Mouse (Mus musculus) urinary bladder, postnatal 10 days (tissue): ENCODE results near the gene Rp9.
"Not testable (repeated sequence)": the region's sequence is repeated elsewhere in the genome, so short reads cannot be mapped to it uniquely, and the experiment has no call there.

Experiments
- DNase-seq: peaks from one replicate; pipeline ENCODE4 v3.0.0; 2022; ENCODE audit warnings: low spot score

The Rp9 gene

DNA sequence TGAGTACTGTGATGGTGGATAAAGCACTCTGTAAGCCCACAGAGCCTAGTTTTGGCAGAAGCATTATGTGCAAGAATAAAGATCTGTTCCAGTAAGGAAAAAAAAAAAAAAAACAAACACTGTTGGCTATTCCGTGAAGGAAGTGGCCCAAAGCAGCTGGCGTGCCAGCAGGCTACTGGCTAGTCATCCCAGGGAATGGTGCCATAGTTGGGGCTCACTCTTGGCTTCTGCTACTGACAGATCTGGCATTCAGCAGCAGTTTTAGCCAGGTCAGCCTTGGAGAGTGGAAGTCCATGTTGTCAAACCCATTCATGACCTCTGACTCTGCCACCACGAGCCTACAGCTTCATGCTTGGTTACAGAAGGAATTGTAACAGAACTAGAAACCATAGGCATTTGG, 7.6 kb downstream of the Rp9 start:
- DNase-seq = no peak

DNA sequence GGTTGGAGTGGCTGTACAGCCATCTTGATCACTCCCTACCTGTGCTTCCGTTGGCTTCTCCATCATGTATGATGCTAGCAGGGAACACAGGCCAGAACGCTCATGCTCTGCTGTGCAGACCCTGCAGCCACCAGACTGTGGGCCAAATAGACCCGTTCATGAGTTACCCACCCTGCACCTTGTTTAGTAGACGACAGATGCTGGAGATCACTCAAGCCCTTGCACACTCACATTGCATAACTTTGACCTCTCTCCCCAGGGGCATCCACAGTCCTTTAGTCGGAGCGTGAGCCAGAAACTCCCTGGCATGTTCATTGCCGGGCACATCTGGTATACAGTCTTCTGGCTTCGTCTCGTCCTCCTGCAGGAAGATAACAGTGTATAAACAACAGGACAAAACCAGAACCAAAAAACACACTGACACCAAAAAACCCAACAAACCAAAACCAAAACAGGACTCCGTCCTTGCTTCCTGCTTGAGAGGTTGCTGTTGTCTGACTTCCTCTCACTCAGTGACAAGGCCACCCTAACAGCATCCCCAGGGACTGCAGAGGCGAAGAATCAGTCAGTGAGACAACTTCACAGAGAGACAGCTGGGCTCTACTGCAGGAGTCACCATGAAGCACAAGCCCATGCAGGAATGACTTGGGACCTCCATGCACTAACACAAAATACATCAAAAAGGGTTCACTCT, 12.3 kb downstream of the Rp9 start:
- no peak for DNase-seq

DNA sequence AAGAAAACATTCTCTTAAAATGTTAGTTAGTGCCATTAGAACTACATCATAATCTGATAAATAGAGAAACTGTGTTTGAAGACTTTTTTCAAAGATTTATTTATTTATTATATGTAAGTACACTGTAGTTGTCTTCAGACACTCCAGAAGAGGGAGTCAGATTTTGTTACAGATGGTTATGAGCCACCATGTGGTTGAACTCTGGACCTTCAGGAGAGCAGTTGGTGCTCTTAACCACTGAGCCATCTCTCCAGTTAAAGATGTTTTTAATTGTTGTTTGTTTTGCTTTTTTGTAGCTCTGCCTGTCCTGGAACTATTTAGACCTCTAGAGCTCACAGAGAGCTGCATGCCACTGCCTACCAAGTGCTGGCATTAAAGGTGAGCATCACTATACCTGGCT, 14.5 kb downstream of the Rp9 start:
- no peak for DNase-seq

DNA sequence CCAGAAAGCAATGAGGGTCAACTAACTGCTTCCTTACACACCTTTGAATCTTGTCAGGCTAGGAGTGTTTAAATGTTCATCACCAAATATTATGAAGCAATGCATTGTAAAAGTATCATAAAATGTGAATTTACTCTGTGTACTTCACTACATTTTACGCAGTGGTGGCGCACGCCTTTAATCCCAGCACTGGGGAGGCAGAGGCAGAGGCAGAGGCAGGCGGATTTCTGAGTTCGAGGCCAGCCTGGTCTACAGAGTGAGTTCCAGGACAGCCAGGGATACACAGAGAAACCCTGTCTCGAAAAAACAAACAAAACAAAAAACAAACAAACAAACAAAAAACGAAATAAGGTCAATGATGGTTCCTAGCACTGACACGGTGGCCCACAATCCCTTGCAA, 15.6 kb downstream of the Rp9 start, which contains the start of gene Gm17545:
Gm17545 (plus strand) TSS at position 301 of the 400 bp plus-strand sequence.
- DNase-seq = not testable (repeated sequence)

DNA sequence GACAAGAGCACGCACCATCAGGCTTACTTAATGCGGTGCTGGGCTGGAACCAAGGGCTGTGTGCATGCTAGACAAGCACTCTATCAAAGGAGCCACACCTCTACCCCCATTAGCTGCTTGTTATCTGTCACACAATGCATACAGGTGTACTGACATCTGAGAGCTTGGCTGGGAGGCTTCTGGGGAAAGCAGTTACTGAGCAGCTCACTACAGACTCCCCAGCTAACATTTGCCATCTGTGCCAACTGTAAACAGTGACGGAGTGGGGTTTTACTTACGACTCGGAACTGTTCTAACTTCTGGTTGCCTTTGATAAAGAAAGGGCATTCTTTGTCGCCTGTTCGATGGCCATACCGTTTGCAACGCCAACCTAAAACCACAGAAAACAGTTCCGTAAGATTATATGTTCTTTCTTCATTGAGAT, 16.0 kb downstream of the Rp9 start:
- no peak for DNase-seq

DNA sequence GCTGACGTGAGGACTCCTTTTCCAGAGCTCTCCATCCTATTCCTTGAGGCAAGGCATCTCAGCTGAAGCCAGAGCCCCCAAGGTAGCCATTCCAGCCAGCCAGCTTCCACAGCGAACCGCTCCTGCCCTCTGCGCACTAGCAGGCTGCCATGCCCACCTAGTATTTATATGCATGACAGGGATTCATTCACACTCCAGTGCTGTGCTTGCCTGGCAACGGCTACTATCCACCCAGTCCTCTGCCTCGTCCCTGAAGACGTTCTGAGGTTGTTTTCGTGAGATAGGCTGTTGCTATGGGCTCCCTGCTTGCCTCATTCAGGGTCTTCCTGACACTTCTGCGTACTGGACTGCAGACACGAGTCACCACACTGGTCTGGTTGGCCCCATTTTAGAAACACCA, 16.8 kb downstream of the Rp9 start:
- DNase-seq = no peak

DNA sequence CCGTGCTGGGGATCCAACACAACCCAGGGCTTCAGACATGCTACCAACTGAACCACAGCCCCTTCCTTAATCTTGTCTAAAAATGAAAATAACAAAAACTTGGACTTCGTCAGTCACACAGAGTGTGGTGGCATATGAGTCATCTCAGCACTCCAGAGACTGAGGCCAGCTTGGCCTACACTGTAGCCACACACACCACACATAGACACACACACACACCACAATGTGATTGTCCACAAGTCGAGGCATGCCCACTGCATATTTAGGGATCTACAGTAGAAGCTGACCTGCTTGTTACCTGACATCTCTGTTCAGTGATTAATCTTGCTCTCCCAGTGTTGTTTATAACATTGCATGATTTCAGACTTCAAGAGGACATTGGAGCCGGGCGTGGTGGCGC, 20.3 kb downstream of the Rp9 start:
- no peak for DNase-seq

DNA sequence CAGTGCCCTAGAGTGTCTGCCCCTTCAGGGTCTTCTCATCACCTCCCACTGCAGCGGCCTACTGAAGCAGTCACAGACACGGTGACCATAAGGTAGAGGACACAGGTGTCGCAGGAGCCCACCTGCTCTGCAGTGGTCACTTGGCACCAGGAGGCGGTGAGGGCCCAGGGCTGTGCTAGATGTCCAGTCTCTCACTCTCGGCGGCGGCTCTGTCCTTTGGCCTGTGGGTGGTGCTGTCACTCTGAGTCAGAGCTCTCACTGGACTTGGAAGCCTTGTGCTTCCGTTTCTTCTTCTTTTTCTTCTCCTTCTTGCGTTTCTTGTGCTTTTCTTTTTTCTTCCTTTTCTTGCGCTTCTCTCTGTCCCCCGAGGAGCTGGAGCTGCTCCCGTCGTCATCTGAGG, 21.1 kb downstream of the Rp9 start:
- no peak for DNase-seq

DNA sequence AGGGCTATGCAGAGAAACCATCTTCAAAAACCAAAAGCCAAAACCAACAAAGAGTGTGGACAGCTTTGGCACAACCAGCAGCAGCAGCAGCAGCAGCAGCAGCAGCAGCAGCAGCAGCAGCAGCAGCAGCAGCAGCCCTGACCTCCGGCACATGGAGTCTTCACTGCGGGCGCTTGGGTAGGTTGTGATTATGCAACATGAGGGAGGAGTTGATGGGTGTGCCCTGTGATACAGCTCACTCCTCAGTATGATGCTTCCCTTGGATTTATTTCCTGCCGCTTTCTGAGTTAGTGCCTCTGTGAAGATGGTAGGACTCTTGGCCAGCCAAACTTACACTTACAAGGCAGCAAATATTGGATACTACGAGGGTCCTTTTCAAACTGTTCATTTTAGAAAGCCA, 22.3 kb downstream of the Rp9 start:
- no peak for DNase-seq

DNA sequence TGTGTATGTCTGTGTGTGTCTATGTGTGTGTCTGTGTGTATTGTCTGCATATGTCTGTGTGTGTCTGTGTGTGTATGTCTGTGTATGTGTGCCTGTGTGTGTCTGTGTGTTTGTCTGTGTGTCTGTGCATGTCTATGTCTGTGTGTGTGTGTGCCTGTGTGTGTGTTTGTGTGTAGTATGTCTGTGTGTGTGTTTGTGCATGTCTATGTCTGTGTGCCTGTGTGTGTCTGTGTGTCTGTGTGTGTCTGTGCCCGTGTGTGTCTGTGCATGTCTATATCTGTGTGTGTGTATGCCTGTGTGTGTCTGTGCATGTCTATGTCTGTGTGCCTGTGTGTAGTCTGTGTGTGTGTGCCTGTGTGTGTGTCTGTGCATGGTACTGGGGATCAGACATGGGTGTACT, 24.4 kb downstream of the Rp9 start:
- no peak for DNase-seq

DNA sequence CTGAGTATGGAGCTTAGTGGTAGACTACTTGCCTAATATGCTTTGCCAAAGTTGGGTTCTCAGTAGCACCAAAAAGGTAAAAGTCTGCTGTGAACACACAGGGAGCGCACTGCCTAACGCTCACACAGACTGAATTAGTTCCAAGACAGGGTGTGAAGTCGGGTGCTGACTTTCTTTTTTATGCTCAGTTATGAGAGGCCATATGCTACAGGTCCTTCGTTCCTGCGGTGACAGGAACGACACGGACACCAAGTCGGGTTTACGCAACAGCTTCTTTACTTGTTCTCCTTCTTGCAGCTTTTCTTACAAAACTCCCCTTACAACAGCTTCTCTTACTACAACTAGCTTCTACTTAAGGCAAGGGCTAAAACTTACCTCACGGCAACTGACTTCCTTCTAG, 26.4 kb downstream of the Rp9 start:
- no peak for DNase-seq

DNA sequence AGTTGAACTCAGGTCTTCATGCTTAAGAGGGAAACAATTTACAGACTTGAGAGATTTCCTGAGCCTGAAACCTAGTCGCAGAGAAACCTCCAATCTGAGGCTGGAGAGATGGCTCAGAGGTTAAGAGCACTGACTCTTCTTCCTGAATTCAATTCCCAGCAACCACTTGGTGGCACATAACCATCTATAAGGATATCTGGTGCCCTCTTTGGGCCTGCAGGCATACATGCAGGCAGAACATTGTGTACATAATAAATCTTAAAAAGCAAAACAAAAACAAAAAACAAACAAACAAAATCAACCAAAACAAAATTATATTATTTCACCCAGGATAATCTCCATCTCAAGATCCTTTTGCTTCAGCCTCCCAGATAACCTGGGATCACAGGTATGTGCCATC, 30.7 kb downstream of the Rp9 start:
- no peak for DNase-seq

DNA sequence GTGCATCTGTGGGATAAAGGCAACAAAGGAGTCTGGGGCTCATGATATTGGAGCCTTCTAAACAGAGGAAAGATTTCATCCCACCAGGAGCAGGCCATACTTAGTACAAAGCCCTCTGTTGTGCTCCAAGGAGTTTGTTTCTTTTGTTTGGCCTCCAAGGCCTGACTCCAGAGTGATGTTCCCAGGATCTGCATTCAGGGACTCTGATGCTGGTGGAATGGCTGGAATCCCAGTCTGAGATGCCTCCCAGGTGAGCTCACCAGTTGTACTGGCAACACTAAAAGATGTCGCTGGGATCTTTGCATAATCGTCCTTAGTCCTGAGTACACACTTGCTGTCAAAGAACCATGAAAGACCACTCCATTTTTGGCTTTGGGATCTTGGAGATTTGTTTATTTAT, 35.4 kb downstream of the Rp9 start:
- no peak for DNase-seq

DNA sequence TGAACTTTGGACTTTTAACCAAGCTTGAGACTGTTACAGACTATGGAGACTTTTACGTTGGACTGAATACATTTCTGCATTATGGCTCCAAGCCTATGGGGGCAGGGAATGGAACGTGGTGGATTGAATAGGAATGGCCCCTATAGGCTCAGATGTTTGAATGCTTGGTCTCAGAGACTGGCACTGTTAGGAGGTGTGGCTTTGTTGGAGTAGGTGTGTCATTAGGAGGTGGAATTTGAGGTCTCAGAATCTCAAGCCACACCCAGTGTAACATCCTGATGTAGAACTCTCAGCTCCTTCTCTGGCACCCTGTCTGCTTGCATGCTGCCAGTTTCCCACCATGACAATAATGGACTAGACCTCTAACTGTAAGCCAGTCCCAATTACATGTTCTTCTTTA, 36.3 kb downstream of the Rp9 start:
- no peak for DNase-seq

DNA sequence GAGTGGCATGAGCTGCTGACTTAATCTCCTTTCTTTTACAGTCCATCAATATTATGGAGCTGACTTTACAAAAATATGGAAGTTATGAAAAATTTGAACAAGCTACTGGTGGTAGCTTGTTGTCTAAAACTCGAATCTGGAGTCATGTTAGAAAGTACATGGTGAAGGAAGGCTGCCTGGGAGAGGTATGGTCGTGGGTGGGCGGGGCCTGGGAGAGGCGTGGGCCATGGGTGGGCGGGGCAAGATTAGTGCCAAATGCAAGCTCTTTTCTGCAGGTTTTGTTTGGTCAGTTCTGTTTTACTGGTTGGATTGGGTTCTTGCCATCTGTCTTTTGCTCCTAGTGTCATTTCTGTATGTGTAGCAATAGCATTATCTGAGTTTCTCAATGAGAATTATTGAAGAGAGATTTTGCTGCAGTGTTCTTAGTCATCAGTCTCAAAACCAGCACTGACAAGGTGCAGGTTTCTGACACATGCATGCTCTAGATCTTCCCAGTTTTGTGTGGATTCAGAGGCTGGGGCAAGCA, 39.2 kb downstream of the Rp9 start:
- DNase-seq = no peak

DNA sequence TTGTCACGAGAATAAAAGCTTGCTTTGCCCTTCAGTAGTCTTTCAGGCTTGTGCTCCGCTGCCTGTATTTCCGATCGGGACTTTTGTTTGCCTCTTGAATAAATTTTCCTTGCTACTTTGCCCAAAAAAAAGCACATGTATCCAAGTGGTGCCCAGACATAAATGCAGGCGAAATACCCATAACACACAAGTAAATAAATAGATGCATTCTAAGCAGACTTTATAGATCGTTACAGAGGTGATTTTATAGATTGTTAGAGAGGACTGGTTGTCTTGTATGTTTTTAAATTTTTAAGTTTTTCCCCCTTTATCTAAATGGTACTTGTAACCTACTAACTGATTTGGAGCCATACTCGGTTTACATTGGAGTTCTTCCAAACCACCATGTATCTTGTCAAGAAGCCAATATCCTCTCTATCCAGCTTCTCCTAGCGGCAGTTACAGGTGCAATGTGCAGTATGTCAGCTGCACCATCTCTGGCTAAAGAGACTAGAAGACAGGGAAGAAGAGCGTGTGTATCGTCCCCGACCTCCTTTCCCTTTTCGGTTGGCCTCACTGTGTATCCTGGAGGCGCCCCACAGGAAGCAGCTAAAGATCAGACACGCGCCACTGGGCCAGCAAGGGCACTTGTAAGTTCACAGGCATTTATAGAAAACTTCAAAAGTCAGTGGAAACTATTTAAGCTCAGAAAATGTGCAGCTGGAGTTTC, 39.9 kb downstream of the Rp9 start:
- DNase-seq = no peak

DNA sequence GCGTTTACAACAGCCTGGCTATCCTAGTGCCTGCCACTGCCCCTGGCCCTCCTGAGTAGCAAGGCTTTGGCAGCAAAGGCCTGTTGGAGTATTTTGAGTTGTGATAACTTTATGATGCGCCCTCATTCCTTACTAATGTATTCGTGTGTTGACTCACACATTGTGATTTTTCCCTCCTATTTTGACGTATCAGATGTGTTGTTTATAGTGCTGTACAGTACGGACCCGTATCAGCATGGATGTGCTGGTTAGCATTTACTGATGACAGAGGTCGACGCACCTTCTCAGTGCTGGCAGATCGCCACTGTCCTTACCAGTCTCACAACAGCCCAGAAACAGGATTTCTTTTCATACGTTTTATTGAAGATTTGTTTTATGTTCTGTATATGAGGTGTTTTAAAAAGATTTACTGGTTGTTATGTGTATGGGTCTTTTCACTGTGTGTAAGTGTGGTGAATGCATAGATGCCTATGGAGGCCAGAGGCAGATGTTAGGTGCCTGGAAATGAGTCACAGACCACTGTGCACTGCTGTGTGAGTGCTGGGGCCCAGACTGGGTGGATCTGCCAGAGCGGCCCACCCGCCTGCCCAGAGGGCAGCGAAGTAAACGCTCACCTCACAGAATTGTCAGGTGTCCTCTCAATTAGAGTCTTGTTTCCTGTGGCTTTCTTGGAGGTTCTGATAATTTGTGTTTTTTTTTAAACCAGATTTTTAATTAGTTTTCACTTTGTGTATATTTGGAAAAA, 40.7 kb downstream of the Rp9 start:
- no peak for DNase-seq

DNA sequence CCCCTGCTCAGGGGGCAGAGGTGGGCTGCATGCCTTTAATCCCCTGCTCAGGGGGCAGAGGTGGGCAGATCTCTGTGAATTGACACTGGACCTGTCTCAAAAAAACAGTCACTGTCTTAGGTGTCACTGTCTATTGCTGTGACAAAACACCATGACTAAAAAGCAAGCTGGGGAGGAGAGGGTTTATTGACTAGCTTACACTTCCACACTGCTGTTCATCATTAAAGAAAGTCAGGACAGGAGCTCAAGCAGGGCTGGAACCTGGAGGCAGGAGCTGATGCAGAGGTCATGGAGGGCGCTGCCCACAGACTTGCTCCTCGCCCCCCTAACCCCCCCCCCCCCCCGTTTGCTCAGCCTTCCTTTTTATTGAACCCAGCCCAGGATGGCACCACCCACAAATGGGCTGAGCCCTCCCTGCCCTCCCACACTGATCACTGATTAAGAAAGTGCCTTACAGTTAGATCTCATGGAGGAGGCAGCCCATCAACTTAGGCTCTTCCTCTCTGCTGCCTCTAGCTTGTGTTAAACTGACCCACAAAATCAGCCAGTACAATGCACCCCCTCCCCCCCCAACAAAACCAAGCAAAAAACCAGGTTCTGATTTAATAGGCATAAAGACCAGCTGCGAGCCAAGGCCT, 41.4 kb downstream of the Rp9 start:
- no peak for DNase-seq

DNA sequence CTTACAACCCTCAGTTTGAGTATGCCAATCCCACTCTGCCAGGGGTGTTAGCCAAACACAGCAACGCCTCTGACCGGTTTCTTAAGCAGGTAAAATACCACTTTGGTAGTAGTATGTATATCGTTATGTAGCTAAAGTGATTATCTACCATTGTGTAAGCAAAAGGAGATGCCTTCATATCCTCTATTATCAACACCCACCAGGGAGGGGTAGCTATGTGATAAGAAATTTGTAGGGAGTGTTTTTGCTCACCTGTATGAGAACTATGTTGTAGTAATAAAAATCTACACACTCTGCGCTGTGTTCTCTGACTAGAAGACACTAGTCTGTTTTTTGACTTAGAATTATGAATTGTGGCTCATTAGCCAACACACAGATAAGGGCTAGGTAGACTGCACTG, 44.8 kb downstream of the Rp9 start:
- no peak for DNase-seq

DNA sequence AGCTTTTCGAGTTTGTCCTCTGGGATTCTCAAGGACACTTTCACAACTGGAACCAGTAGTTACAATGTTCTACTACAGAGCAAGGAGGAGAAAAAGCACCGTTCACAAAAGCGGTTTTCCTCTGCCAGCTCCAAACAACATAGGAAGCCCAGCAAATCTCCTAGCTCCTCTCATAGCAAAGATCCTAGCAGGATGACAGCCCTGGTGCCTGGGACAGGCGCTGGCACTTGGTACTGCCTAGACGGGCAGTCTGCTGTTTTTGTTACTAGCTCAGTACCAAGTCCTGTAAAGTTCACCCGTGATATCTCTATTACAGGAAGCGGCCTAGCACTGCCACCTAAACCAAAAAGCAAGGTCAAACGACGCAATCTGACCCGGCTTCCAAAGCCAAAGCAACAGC, 45.3 kb downstream of the Rp9 start:
- no peak for DNase-seq

DNA sequence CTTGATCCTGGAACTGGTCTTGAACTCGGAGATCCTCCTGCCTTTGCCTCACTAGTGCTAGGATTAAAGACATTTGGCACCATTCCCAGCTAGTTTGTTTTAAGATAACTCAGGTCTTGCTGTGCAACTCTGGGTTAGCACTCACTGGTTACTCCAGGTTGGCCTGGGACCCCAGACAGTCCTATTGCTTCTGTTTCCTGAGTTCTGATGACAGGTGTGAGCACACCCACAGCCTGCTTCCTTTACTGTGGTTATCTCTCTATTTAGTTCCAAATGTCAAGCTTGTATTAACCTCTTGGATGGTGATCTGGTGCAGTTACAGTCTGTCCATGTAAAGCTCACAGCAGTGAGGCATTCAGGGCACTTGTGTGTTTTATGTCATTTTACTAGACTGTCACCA, 46.0 kb downstream of the Rp9 start:
- DNase-seq = no peak

DNA sequence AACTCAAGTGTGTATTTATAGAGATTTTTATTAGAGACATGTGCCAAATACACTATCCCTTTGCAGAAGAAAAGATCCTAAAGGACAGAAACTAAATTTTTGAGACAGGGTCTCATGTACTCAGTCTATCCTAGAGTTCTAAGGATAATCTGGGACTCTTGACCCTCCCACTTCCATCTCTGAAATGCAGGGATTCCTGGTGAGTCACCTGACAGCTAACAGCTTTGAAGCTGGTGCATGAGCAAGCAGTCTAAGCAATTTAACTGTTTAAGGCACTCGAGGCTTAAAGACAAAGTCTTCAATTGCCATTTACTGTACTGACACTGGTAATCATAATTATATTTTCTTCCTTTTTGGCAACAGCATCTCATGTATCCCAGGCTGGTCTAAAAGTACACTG, 47.0 kb downstream of the Rp9 start:
- DNase-seq = no peak

DNA sequence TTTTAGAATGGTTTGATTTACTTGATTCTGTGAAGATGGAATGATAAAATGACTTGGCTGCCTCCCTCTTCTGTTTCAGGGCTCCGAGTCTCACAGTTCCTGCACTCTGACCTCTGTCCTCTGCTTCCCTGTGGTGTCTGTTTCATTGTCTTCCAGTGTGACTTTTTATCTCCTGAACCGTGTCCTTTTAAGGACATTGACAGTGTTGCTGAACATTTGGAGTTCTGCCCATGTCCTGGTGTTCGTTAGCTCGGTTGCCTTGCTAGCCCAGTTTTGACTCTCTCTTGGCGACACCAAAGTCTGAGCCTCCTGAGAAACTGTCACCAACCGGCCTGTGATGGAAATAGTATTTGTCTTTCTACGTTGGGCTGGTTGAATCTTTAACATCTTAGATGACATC, 49.1 kb downstream of the Rp9 start:
- no peak for DNase-seq
